Mouse (Mus musculus): Measurements from ENCODE around the gene Wdr34.
"Not testable (repeated sequence)": the region's sequence is repeated elsewhere in the genome, so short reads cannot be mapped to it uniquely, and the experiment has no call there.

Gene Wdr34

GRCm38 (mm10) chr2:30066046-30066901, 17.6 kb upstream of the Wdr34 start:
- DNase-seq (ENCODE audit: low read depth, low spot score) = peak; percentile 82

GRCm38 (mm10) chr2:30064298-30064697, 15.6 kb upstream of the Wdr34 start:
- no peak for DNase-seq (ENCODE audit: low read depth, low spot score)

- no peak for DNase-seq (ENCODE audit: low read depth, low spot score)
Observed at GRCm38 (mm10) chr2:30063791-30064190, 15.1 kb upstream of the Wdr34 start.

GRCm38 (mm10) chr2:30063235-30063634, 14.6 kb upstream of the Wdr34 start:
- DNase-seq (ENCODE audit: low read depth, low spot score) = peak; percentile 35

GRCm38 (mm10) chr2:30062249-30063093, 13.8 kb upstream of the Wdr34 start:
- DNase-seq (ENCODE audit: low read depth, low spot score) = peak; percentile 79

- DNase-seq (ENCODE audit: low read depth, low spot score) = peak; percentile 63
Observed at GRCm38 (mm10) chr2:30061215-30062166, 12.8 kb upstream of the Wdr34 start.

- DNase-seq (ENCODE audit: low read depth, low spot score) = no peak
Observed at GRCm38 (mm10) chr2:30058418-30058817, 9.7 kb upstream of the Wdr34 start.

- DNase-seq (ENCODE audit: low read depth, low spot score) = no peak
Observed at GRCm38 (mm10) chr2:30057223-30057904, 8.7 kb upstream of the Wdr34 start, which contains the start of gene Set. Gene Set, plus strand, starts transcription at chr2:30057378.

- DNase-seq (ENCODE audit: low read depth, low spot score) = no peak
Observed at GRCm38 (mm10) chr2:30056736-30057135, 8.1 kb upstream of the Wdr34 start.

GRCm38 (mm10) chr2:30055310-30055709, 6.6 kb upstream of the Wdr34 start:
- not testable (repeated sequence) for DNase-seq (ENCODE audit: low read depth, low spot score)

- DNase-seq (ENCODE audit: low read depth, low spot score) = peak; percentile 57
Observed at GRCm38 (mm10) chr2:30051992-30052761, 3.5 kb upstream of the Wdr34 start.

GRCm38 (mm10) chr2:30049831-30050230, 1.1 kb upstream of the Wdr34 start:
- DNase-seq (ENCODE audit: low read depth, low spot score) = no peak

GRCm38 (mm10) chr2:30048101-30048501, 580 bp downstream of the Wdr34 start:
- DNase-seq (ENCODE audit: low read depth, low spot score) = no peak

GRCm38 (mm10) chr2:30047127-30047526, 1.6 kb downstream of the Wdr34 start:
- no peak for DNase-seq (ENCODE audit: low read depth, low spot score)

- DNase-seq (ENCODE audit: low read depth, low spot score) = no peak
Observed at GRCm38 (mm10) chr2:30044550-30044949, 4.1 kb downstream of the Wdr34 start.

- peak; percentile 88 for DNase-seq (ENCODE audit: low read depth, low spot score)
Observed at GRCm38 (mm10) chr2:30042445-30042844, 6.2 kb downstream of the Wdr34 start.

GRCm38 (mm10) chr2:30039687-30040086, 9.0 kb downstream of the Wdr34 start:
- no peak for DNase-seq (ENCODE audit: low read depth, low spot score)

GRCm38 (mm10) chr2:30038370-30038769, 10.3 kb downstream of the Wdr34 start:
- no peak for DNase-seq (ENCODE audit: low read depth, low spot score)

- DNase-seq (ENCODE audit: low read depth, low spot score) = no peak
Observed at GRCm38 (mm10) chr2:30037762-30038161, 10.9 kb downstream of the Wdr34 start.

- DNase-seq (ENCODE audit: low read depth, low spot score) = no peak
Observed at GRCm38 (mm10) chr2:30032957-30033356, 15.7 kb downstream of the Wdr34 start.
